Mouse (Mus musculus): ENCODE results near the gene Zfp568. TPM values are rescaled to one million over a fixed set of nuclear protein-coding genes. Genes with fewer than 3 reads are reported as not detected.

The Zfp568 gene
- polyA plus RNA-seq, 1 experiment from 2014 or later = 19.5 TPM

GRCm38 (mm10) chr7:29982341-29982740 lies 1.4 kb upstream of the Zfp568 start:
- H3K27me3 ChIP-seq (ENCODE audit: control insufficient read depth, insufficient read depth, low read length) = no peaks in the 10 kb centered on the region
- no peak overlapping the region for H3K9ac ChIP-seq (ENCODE audit: low read length)
- H3K36me3 ChIP-seq (ENCODE audit: control insufficient read depth, insufficient read depth, low read length) = peaks cover under 1% of the 10 kb centered on the region; the same call in 1 of the 2 replicates
- 82% methylated on average over 4 of the region's 4 CpGs for WGBS
- no peak for DNase-seq (ENCODE audit: low spot score)
- no peaks in the 10 kb centered on the region for H3K9me3 ChIP-seq (ENCODE audit: control insufficient read depth, low read length)
- no peak overlapping the region for H3K4me3 ChIP-seq (ENCODE audit: low read depth, low read length)
- H3K4me1 ChIP-seq (ENCODE audit: control insufficient read depth, insufficient read depth, low read length) = peaks cover 10% of the 10 kb centered on the region
- H3K27ac ChIP-seq (ENCODE audit: low read depth, low read length) = no peak overlapping the region
- ATAC-seq (ENCODE audit: insufficient read depth, low FRiP score, low TSS enrichment) = no peak
- no peak overlapping the region; the same call in 1 of the 2 replicates for H3K4me2 ChIP-seq (ENCODE audit: low read depth)

DNA sequence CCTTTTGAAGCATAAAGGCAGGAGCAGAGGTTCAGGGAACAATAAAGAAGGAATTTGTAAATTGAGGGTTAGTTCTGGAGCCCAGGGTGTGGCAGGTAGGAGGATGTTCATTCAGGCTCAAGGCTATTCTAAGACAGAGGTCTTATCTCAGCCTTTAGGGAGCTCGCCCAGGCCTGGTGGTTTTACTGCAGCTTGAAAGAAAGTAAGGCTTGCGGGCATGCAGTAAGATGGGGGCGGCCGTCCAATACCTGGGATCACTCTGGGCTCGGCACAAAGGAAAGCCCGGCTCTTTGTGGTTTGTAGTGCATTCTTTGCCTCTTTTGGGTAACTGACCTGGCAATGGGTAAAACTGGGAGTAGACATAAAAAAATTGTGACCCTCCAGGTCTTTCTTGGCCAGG lies 824 bp upstream of the Zfp568 start:
- Histone ChIP-seq H3K9ac (ENCODE audit: low read length) (peak overlapping the region; percentile 87), H3K27me3 (ENCODE audit: control insufficient read depth, insufficient read depth, low read length) (no peaks in the 10 kb centered on the region), H3K4me3 (ENCODE audit: low read depth, low read length) (peak overlapping the region; percentile 82), H3K4me1 (ENCODE audit: control insufficient read depth, insufficient read depth, low read length) (peaks cover 10% of the 10 kb centered on the region), H3K4me2 (ENCODE audit: low read depth) (peak overlapping the region; percentile 66), H3K36me3 (ENCODE audit: control insufficient read depth, insufficient read depth, low read length) (peaks cover 3% of the 10 kb centered on the region; the same call in 1 of the 2 replicates), H3K9me3 (ENCODE audit: control insufficient read depth, low read length) (no peaks in the 10 kb centered on the region), H3K27ac (ENCODE audit: low read depth, low read length) (peak overlapping the region; percentile 88)
- DNase-seq (ENCODE audit: low spot score) (no peak), ATAC-seq (ENCODE audit: insufficient read depth, low FRiP score, low TSS enrichment) (no peak)
- WGBS = 26% methylated on average over 6 of the region's 6 CpGs

GRCm38 (mm10) chr7:29983340-29983689 lies 440 bp upstream of the Zfp568 start:
- Histone ChIP-seq H3K4me1 (ENCODE audit: control insufficient read depth, insufficient read depth, low read length) (peaks cover 10% of the 10 kb centered on the region), H3K36me3 (ENCODE audit: control insufficient read depth, insufficient read depth, low read length) (peaks cover 6% of the 10 kb centered on the region; the same call in 1 of the 2 replicates), H3K9me3 (ENCODE audit: control insufficient read depth, low read length) (no peaks in the 10 kb centered on the region), H3K27me3 (ENCODE audit: control insufficient read depth, insufficient read depth, low read length) (no peaks in the 10 kb centered on the region), H3K4me2 (ENCODE audit: low read depth) (peak overlapping the region; percentile 66), H3K9ac (ENCODE audit: low read length) (peak overlapping the region; percentile 87), H3K27ac (ENCODE audit: low read depth, low read length) (peak overlapping the region; percentile 88), H3K4me3 (ENCODE audit: low read depth, low read length) (peak overlapping the region; percentile 82)
- WGBS = 0% methylated on average over 8 of the region's 8 CpGs
- no peak; the same call in none of the 2 replicates for ATAC-seq (ENCODE audit: insufficient read depth, low FRiP score, low TSS enrichment)
- no peak for DNase-seq (ENCODE audit: low spot score)

DNA sequence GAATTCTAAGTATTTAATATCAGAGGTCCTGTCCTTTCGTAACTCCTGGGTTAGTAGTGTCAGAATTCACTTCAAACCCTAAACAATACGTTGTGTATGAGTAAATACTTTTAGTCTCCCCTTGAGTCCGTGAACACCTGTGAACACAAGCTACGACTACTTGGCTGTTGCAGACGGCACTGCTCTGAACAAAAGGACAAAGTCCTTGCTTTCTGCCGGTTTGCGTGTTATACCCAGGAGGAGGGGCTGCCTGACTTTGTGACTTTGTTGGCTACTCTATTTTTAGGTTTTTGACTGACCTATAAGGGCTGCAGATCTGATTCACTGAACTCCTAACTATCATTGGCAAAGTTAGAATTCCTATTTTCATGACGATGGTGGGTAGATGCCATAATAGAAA lies 2.3 kb downstream of the Zfp568 start:
- Histone ChIP-seq H3K4me2 (ENCODE audit: low read depth) (no peak overlapping the region), H3K9me3 (ENCODE audit: control insufficient read depth, low read length) (no peaks in the 10 kb centered on the region), H3K9ac (ENCODE audit: low read length) (no peak overlapping the region), H3K4me3 (ENCODE audit: low read depth, low read length) (no peak overlapping the region), H3K27ac (ENCODE audit: low read depth, low read length) (no peak overlapping the region), H3K36me3 (ENCODE audit: control insufficient read depth, insufficient read depth, low read length) (peaks cover 12% of the 10 kb centered on the region), H3K27me3 (ENCODE audit: control insufficient read depth, insufficient read depth, low read length) (no peaks in the 10 kb centered on the region), H3K4me1 (ENCODE audit: control insufficient read depth, insufficient read depth, low read length) (peaks cover 10% of the 10 kb centered on the region)
- no peak for ATAC-seq (ENCODE audit: insufficient read depth, low FRiP score, low TSS enrichment)
- no peak for DNase-seq (ENCODE audit: low spot score)
- 92% methylated on average over 8 of the region's 8 CpGs for WGBS

GRCm38 (mm10) chr7:29987551-29987950 lies 3.8 kb downstream of the Zfp568 start:
- peaks cover 10% of the 10 kb centered on the region for H3K4me1 ChIP-seq (ENCODE audit: control insufficient read depth, insufficient read depth, low read length)
- DNase-seq (ENCODE audit: low spot score) (no peak), ATAC-seq (ENCODE audit: insufficient read depth, low FRiP score, low TSS enrichment) (no peak)
- H3K9me3 ChIP-seq (ENCODE audit: control insufficient read depth, low read length) = no peaks in the 10 kb centered on the region
- H3K4me2 ChIP-seq (ENCODE audit: low read depth) = no peak overlapping the region
- H3K4me3 ChIP-seq (ENCODE audit: low read depth, low read length) = no peak overlapping the region
- no peak overlapping the region for H3K27ac ChIP-seq (ENCODE audit: low read depth, low read length)
- no peak overlapping the region for H3K9ac ChIP-seq (ENCODE audit: low read length)
- peaks cover 12% of the 10 kb centered on the region for H3K36me3 ChIP-seq (ENCODE audit: control insufficient read depth, insufficient read depth, low read length)
- no peaks in the 10 kb centered on the region for H3K27me3 ChIP-seq (ENCODE audit: control insufficient read depth, insufficient read depth, low read length)
- 96% methylated on average over 5 of the region's 5 CpGs for WGBS

- Histone ChIP-seq H3K27ac (ENCODE audit: low read depth, low read length) (no peak overlapping the region), H3K9ac (ENCODE audit: low read length) (no peak overlapping the region; the same call in 1 of the 2 replicates), H3K36me3 (ENCODE audit: control insufficient read depth, insufficient read depth, low read length) (peaks cover 16% of the 10 kb centered on the region), H3K4me2 (ENCODE audit: low read depth) (no peak overlapping the region), H3K9me3 (ENCODE audit: control insufficient read depth, low read length) (no peaks in the 10 kb centered on the region), H3K4me3 (ENCODE audit: low read depth, low read length) (no peak overlapping the region), H3K4me1 (ENCODE audit: control insufficient read depth, insufficient read depth, low read length) (peaks cover 6% of the 10 kb centered on the region; the same call in 1 of the 2 replicates), H3K27me3 (ENCODE audit: control insufficient read depth, insufficient read depth, low read length) (no peaks in the 10 kb centered on the region)
- 90% methylated on average over 11 of the region's 11 CpGs for WGBS
- no peak for DNase-seq (ENCODE audit: low spot score)
- ATAC-seq (ENCODE audit: insufficient read depth, low FRiP score, low TSS enrichment) = no peak
Measured at GRCm38 (mm10) chr7:29989031-29989430, 5.3 kb downstream of the Zfp568 start.

DNA sequence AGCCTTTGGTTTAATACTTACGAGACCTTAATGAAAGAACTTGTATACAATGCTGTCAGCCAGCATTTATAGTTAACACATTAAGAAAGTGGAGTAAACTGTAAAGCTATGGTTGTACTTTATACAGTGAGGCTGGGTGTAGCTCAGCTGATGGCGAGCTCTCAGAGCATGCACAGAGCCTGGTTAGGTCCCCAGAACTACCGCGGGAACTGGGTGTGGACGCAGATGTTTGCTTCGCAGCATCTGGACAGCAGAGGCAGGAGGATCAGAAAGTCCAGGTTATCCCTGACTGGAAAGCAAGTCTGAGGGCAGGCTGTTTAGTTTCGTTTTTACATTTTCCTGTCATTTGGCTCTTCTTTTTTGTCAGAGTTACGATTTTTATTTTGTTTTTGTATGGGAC lies 8.9 kb downstream of the Zfp568 start:
- H3K4me2 ChIP-seq (ENCODE audit: low read depth) = no peak overlapping the region
- H3K9ac ChIP-seq (ENCODE audit: low read length) = no peak overlapping the region
- no peak overlapping the region for H3K27ac ChIP-seq (ENCODE audit: low read depth, low read length)
- H3K4me1 ChIP-seq (ENCODE audit: control insufficient read depth, insufficient read depth, low read length) = no peaks in the 10 kb centered on the region
- WGBS = 96% methylated on average over 8 of the region's 8 CpGs
- no peaks in the 10 kb centered on the region for H3K9me3 ChIP-seq (ENCODE audit: control insufficient read depth, low read length)
- no peak for DNase-seq (ENCODE audit: low spot score)
- no peak for ATAC-seq (ENCODE audit: insufficient read depth, low FRiP score, low TSS enrichment)
- peaks cover 13% of the 10 kb centered on the region for H3K36me3 ChIP-seq (ENCODE audit: control insufficient read depth, insufficient read depth, low read length)
- no peaks in the 10 kb centered on the region for H3K27me3 ChIP-seq (ENCODE audit: control insufficient read depth, insufficient read depth, low read length)
- H3K4me3 ChIP-seq (ENCODE audit: low read depth, low read length) = no peak overlapping the region

GRCm38 (mm10) chr7:29993340-29993739 lies 9.6 kb downstream of the Zfp568 start:
- no peak for DNase-seq (ENCODE audit: low spot score)
- Histone ChIP-seq H3K36me3 (ENCODE audit: control insufficient read depth, insufficient read depth, low read length) (peaks cover 14% of the 10 kb centered on the region), H3K9me3 (ENCODE audit: control insufficient read depth, low read length) (no peaks in the 10 kb centered on the region), H3K9ac (ENCODE audit: low read length) (no peak overlapping the region), H3K4me3 (ENCODE audit: low read depth, low read length) (no peak overlapping the region), H3K27ac (ENCODE audit: low read depth, low read length) (no peak overlapping the region), H3K4me1 (ENCODE audit: control insufficient read depth, insufficient read depth, low read length) (no peaks in the 10 kb centered on the region), H3K4me2 (ENCODE audit: low read depth) (no peak overlapping the region), H3K27me3 (ENCODE audit: control insufficient read depth, insufficient read depth, low read length) (no peaks in the 10 kb centered on the region)
- WGBS = 95% methylated on average over 9 of the region's 9 CpGs
- no peak for ATAC-seq (ENCODE audit: insufficient read depth, low FRiP score, low TSS enrichment)

GRCm38 (mm10) chr7:29995134-29995533 lies 11.4 kb downstream of the Zfp568 start:
- Histone ChIP-seq H3K9ac (ENCODE audit: low read length) (no peak overlapping the region), H3K27ac (ENCODE audit: low read depth, low read length) (no peak overlapping the region), H3K9me3 (ENCODE audit: control insufficient read depth, low read length) (no peaks in the 10 kb centered on the region), H3K4me1 (ENCODE audit: control insufficient read depth, insufficient read depth, low read length) (no peaks in the 10 kb centered on the region), H3K36me3 (ENCODE audit: control insufficient read depth, insufficient read depth, low read length) (peaks cover 17% of the 10 kb centered on the region), H3K27me3 (ENCODE audit: control insufficient read depth, insufficient read depth, low read length) (no peaks in the 10 kb centered on the region), H3K4me2 (ENCODE audit: low read depth) (no peak overlapping the region), H3K4me3 (ENCODE audit: low read depth, low read length) (no peak overlapping the region)
- DNase-seq (ENCODE audit: low spot score) = no peak
- whole genome bisulfite sequencing = 95% methylated on average over 8 of the region's 8 CpGs
- no peak for ATAC-seq (ENCODE audit: insufficient read depth, low FRiP score, low TSS enrichment)
